Mouse (Mus musculus): ENCODE results near the gene Cdkl4. TPM values are rescaled to one million over a fixed set of nuclear protein-coding genes. Genes with fewer than 3 reads are reported as not detected.

Gene Cdkl4
- polyA plus RNA-seq, 1 experiment from 2014 or later, result 0.37 TPM

- no peaks in the 10 kb centered on the region for H3K27me3 ChIP-seq (ENCODE audit: insufficient read depth, low read length)
- H3K36me3 ChIP-seq (ENCODE audit: insufficient read depth), result no peaks in the 10 kb centered on the region
- no peaks in the 10 kb centered on the region for H3K9me3 ChIP-seq (ENCODE audit: low read depth, low read length)
- no peak overlapping the region for H3K4me2 ChIP-seq
- DNase-seq (no peak), ATAC-seq (ENCODE audit: insufficient read depth) (no peak)
- 78% methylated on average over 6 of the region's 6 CpGs for WGBS
- no peak overlapping the region for H3K9ac ChIP-seq
- H3K27ac ChIP-seq (ENCODE audit: low read depth), result no peak overlapping the region
- no peaks in the 10 kb centered on the region for H3K4me1 ChIP-seq (ENCODE audit: insufficient read depth)
- TF ChIP-seq CTCF (IDR thresholded peaks at IDR 0.05; ENCODE audit: low read depth), result no peak
- no peak overlapping the region for H3K4me3 ChIP-seq (ENCODE audit: low read depth, low read length)
Observed at GRCm38 (mm10) chr17:80505766-80506165, 71.8 kb downstream of the Cdkl4 start.

DNA sequence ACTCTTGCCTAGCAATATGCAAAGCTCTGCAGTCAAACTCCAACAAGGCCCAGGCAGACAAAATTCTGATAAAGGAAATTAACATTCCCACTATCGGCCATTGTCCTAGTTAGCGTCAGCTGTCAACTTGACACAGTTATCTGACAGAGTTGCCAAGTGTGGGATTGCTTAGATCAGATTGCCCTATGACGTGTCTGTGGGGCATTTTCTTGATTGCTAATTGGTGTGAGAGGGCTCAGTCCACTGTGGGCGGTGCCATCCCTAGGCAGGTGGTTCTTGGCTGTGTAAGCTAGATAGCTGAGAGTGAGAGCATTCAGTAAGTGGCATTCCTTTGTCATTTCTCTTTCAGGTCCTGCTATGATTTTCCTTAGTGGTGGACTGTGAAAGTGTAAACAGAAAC lies 72.3 kb downstream of the Cdkl4 start:
- Histone ChIP-seq H3K9ac (no peak overlapping the region), H3K4me1 (ENCODE audit: insufficient read depth) (no peaks in the 10 kb centered on the region), H3K4me3 (ENCODE audit: low read depth, low read length) (no peak overlapping the region), H3K9me3 (ENCODE audit: low read depth, low read length) (no peaks in the 10 kb centered on the region), H3K4me2 (no peak overlapping the region), H3K36me3 (ENCODE audit: insufficient read depth) (no peaks in the 10 kb centered on the region), H3K27ac (ENCODE audit: low read depth) (no peak overlapping the region), H3K27me3 (ENCODE audit: insufficient read depth, low read length) (no peaks in the 10 kb centered on the region)
- ATAC-seq (ENCODE audit: insufficient read depth), result no peak
- no peak for TF ChIP-seq CTCF (IDR thresholded peaks at IDR 0.05; ENCODE audit: low read depth)
- WGBS, result 80% methylated on average over 4 of the region's 4 CpGs
- no peak for DNase-seq

- TF ChIP-seq CTCF (IDR thresholded peaks at IDR 0.05; ENCODE audit: low read depth), result no peak
- Histone ChIP-seq H3K27ac (ENCODE audit: low read depth) (no peak overlapping the region), H3K36me3 (ENCODE audit: insufficient read depth) (no peaks in the 10 kb centered on the region), H3K4me1 (ENCODE audit: insufficient read depth) (no peaks in the 10 kb centered on the region), H3K27me3 (ENCODE audit: insufficient read depth, low read length) (no peaks in the 10 kb centered on the region), H3K9ac (no peak overlapping the region), H3K4me3 (ENCODE audit: low read depth, low read length) (no peak overlapping the region), H3K9me3 (ENCODE audit: low read depth, low read length) (no peaks in the 10 kb centered on the region), H3K4me2 (no peak overlapping the region)
- ATAC-seq (ENCODE audit: insufficient read depth) (no peak), DNase-seq (no peak)
- 51% methylated on average over 2 of the region's 2 CpGs for WGBS
Observed at GRCm38 (mm10) chr17:80501805-80502172, 75.8 kb downstream of the Cdkl4 start.

DNA sequence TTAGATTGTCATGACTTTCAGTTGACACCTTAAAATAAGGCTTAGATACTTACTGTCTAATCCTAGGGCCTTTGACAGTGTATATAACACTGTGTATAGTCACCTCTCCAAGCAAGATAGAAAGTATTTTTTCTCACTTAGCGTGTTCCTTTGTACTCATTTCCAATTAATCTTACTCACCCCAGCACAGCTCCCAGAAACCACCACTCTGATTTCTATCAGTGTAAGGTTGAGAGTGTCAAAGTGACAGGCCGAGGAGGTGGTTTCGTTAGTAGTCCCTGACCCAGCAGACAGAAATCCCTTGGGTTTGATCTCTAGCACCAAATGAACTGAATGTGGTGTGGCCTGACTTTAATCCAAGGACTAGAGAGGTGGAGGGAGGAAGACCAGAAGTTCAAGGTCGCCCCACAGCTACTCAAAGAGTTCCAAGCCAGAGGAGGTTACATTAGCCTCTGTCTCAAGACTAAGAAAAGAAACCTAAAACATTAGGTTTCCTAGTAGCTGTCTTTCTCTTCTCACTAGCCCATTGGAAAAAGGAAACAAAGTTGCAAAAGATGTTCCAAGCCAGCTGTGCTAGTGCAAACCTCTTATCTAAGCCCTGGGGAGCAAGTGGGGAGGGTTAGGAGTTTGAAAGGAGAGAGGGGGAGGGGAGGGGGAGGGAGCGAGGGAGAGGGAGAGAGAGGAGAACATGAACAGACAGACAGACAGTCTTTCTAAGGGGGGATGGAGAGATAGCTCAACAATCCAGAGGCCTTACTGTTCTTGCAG lies 76.4 kb downstream of the Cdkl4 start:
- Histone ChIP-seq H3K9ac (no peak overlapping the region), H3K36me3 (ENCODE audit: insufficient read depth) (no peaks in the 10 kb centered on the region), H3K4me1 (ENCODE audit: insufficient read depth) (no peaks in the 10 kb centered on the region), H3K27ac (ENCODE audit: low read depth) (no peak overlapping the region), H3K4me3 (ENCODE audit: low read depth, low read length) (no peak overlapping the region), H3K9me3 (ENCODE audit: low read depth, low read length) (no peaks in the 10 kb centered on the region), H3K4me2 (no peak overlapping the region), H3K27me3 (ENCODE audit: insufficient read depth, low read length) (no peaks in the 10 kb centered on the region)
- WGBS, result 35% methylated on average over 5 of the region's 5 CpGs
- DNase-seq, result no peak
- ATAC-seq (ENCODE audit: insufficient read depth), result no peak
- TF ChIP-seq CTCF (IDR thresholded peaks at IDR 0.05; ENCODE audit: low read depth), result no peak

- no peak overlapping the region for H3K4me3 ChIP-seq (ENCODE audit: low read depth, low read length)
- no peak for TF ChIP-seq CTCF (IDR thresholded peaks at IDR 0.05; ENCODE audit: low read depth)
- no peak for DNase-seq
- H3K9ac ChIP-seq, result no peak overlapping the region
- no peak overlapping the region for H3K4me2 ChIP-seq
- H3K4me1 ChIP-seq (ENCODE audit: insufficient read depth), result no peaks in the 10 kb centered on the region
- no peaks in the 10 kb centered on the region for H3K36me3 ChIP-seq (ENCODE audit: insufficient read depth)
- 70% methylated on average over 4 of the region's 4 CpGs for whole genome bisulfite sequencing
- no peaks in the 10 kb centered on the region for H3K27me3 ChIP-seq (ENCODE audit: insufficient read depth, low read length)
- no peak for ATAC-seq (ENCODE audit: insufficient read depth)
- no peak overlapping the region for H3K27ac ChIP-seq (ENCODE audit: low read depth)
- no peaks in the 10 kb centered on the region for H3K9me3 ChIP-seq (ENCODE audit: low read depth, low read length)
Observed at GRCm38 (mm10) chr17:80500025-80500424, 77.6 kb downstream of the Cdkl4 start.

GRCm38 (mm10) chr17:80498600-80499268 lies 78.9 kb downstream of the Cdkl4 start:
- Histone ChIP-seq H3K4me1 (ENCODE audit: insufficient read depth) (no peaks in the 10 kb centered on the region), H3K4me2 (no peak overlapping the region), H3K9ac (no peak overlapping the region), H3K4me3 (ENCODE audit: low read depth, low read length) (no peak overlapping the region), H3K27ac (ENCODE audit: low read depth) (no peak overlapping the region), H3K27me3 (ENCODE audit: insufficient read depth, low read length) (no peaks in the 10 kb centered on the region), H3K9me3 (ENCODE audit: low read depth, low read length) (no peaks in the 10 kb centered on the region), H3K36me3 (ENCODE audit: insufficient read depth) (no peaks in the 10 kb centered on the region)
- no peak for TF ChIP-seq CTCF (IDR thresholded peaks at IDR 0.05; ENCODE audit: low read depth)
- no peak for DNase-seq
- no peak for ATAC-seq (ENCODE audit: insufficient read depth)
- WGBS, result 56% methylated on average over 11 of the region's 11 CpGs

- Histone ChIP-seq H3K4me2 (no peak overlapping the region), H3K36me3 (ENCODE audit: insufficient read depth) (no peaks in the 10 kb centered on the region), H3K9ac (no peak overlapping the region), H3K4me3 (ENCODE audit: low read depth, low read length) (no peak overlapping the region), H3K9me3 (ENCODE audit: low read depth, low read length) (no peaks in the 10 kb centered on the region), H3K4me1 (ENCODE audit: insufficient read depth) (no peaks in the 10 kb centered on the region), H3K27ac (ENCODE audit: low read depth) (no peak overlapping the region), H3K27me3 (ENCODE audit: insufficient read depth, low read length) (no peaks in the 10 kb centered on the region)
- ATAC-seq (ENCODE audit: insufficient read depth) (no peak), DNase-seq (no peak)
- WGBS, result 68% methylated on average over 9 of the region's 9 CpGs
- TF ChIP-seq CTCF (IDR thresholded peaks at IDR 0.05; ENCODE audit: low read depth), result no peak
Observed at GRCm38 (mm10) chr17:80497183-80497601, 80.4 kb downstream of the Cdkl4 start.
